Mouse (Mus musculus): Measurements from ENCODE around the gene Cdk17.

The Cdk17 gene

DNA sequence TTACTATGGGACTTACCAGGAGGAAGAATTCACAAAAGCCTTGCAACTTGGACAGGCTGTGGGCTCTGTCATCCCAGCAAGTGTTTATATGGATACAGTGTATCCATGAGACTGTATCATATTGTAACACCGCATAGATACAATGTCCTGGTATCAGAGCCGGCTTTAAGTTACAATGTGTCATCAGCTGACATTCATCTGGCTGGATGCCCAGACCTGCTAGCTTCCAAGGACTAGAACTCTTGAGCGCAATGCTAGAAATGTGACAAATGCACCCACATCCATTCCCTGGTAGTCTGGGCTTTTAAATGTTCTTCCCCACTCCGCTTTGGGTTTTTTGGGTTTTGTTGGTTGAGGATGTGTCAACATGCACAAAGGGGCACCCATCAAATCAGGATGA lies 127.7 kb downstream of the Cdk17 start:
- in situ Hi-C loops (cut with MboI): no loop called here

GRCm38 (mm10) chr10:93289404-93289803 lies 128.7 kb downstream of the Cdk17 start:
- in situ Hi-C loops (cut with MboI): no loop called here

DNA sequence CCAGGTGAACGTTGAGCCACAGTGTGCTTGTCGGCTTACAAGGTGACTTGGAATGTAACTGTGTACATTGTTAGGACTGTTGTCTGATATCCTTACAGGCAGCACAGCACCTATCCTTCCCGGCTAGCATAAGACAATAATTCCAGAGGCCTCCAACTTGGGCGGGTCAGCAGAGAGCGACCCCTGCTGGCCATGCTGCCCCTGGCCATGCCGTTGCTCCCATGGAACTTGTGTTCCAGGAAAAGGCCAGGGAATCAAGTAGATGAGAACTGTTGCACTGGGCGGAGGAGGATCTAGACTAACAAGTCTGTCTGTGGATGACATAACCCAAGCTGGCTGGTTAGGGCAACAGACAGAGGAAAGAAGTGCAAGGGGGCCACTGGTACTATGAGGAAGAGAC lies 130.7 kb downstream of the Cdk17 start:
- in situ Hi-C loops (cut with MboI): no loop called here

DNA sequence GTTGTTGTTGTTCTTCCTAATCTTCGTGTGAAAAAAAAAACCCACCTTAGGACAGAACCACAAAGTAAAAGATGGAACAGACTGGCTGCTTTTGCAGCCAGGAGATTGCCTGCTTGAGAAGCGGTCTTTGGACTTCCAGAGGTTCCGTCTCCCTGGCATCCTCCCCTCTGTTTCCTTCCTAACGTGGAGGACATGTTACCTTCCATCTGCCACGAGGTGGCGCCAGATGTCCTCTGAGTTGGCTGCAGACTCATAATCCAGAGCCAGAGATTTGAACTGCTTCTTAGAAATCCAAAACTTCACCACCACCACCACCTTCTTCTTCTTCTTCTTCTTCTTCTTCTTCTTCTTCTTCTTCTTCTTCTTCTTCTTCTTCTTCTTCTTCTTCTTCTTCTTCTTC lies 131.2 kb downstream of the Cdk17 start:
- in situ Hi-C loops (cut with MboI): no loop called here

GRCm38 (mm10) chr10:93293621-93294020 lies 132.9 kb downstream of the Cdk17 start:
- in situ Hi-C loops (cut with MboI): no loop called here

DNA sequence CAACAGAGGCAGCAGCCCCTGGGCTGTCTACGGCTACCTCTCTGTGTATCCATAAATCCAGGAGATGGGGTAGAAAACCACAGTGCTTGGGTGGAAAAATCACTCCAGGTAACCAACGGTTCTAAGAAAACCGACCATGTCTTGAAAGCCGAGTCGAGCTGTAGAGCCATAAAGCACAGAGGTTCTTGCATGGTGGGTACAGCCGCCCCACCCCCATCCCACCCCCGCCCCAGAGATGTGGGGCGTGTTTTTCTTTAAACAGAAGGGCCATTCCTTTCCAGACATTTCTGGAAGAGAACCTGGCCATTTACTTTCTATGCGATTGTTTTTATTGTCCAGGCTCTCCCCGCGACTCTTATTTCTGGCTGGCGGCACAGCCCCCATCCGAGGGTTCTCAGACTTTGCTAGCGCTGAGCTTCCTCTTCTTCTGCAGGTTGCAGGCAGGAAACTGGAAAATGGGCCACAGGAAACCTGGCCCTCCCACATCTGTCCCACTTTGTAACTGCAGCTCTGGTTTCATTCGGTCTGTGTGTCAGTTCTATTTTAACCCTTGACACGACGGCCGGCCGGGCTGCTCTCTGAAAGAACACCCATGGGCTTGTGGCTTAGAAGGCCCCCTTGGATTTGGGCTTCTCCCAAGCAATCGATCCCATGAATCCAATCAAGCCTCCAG lies 134.0 kb downstream of the Cdk17 start:
- in situ Hi-C loops (cut with MboI): no loop called here

GRCm38 (mm10) chr10:93297774-93298173 lies 137.1 kb downstream of the Cdk17 start:
- in situ Hi-C loops (cut with MboI): no loop called here

- in situ Hi-C loops (cut with MboI): no loop called here
Measured at GRCm38 (mm10) chr10:93298208-93298607, 137.5 kb downstream of the Cdk17 start.

GRCm38 (mm10) chr10:93301831-93302230 lies 141.2 kb downstream of the Cdk17 start:
- in situ Hi-C loops (cut with MboI): no loop called here

DNA sequence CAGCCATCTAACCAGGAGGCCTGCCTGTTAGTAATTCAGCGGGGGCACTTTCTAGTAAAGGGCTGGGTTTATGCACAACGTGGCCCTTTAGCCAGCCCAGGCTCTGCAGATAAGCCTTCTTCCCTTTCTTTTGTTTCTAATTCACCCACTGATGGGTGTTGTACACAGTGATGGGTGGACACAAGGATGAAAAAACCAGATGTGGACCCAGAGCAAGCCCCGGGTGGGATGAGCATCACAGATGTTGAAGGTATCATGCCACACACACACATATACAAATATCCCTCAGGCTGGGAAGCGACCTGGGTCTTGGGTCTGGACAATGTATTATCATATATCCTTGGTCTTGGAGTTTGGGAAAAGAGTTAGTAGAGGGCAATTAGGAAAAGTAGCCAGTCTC lies 142.6 kb downstream of the Cdk17 start:
- in situ Hi-C loops (cut with MboI): no loop called here

GRCm38 (mm10) chr10:93305946-93306345 lies 145.3 kb downstream of the Cdk17 start:
- in situ Hi-C loops (cut with MboI): no loop called here

DNA sequence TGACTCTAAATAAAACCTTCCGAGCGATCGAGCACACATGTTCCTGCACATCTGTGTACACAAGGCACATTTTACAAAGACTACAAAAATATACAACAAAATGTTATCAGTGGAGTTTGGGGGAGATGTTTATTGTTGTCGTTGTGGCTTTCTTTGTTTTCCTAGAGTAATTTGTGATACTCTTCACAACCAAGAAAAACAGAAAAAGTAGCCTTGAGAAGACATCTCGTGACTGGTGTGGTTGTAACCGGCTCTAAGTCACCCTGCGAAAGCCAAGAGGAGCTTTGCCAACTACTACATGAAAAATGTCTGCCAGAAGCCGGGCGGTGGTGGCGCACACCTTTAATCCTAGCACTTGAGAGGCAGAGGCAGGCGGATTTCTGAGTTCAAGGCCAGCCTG lies 145.7 kb downstream of the Cdk17 start:
- in situ Hi-C loops (cut with MboI): no loop called here

GRCm38 (mm10) chr10:93309131-93309933 lies 148.7 kb downstream of the Cdk17 start:
- in situ Hi-C loops (cut with MboI): no loop called here

- in situ Hi-C loops (cut with MboI): no loop called here
Measured at GRCm38 (mm10) chr10:93309934-93310621, 149.4 kb downstream of the Cdk17 start.

DNA sequence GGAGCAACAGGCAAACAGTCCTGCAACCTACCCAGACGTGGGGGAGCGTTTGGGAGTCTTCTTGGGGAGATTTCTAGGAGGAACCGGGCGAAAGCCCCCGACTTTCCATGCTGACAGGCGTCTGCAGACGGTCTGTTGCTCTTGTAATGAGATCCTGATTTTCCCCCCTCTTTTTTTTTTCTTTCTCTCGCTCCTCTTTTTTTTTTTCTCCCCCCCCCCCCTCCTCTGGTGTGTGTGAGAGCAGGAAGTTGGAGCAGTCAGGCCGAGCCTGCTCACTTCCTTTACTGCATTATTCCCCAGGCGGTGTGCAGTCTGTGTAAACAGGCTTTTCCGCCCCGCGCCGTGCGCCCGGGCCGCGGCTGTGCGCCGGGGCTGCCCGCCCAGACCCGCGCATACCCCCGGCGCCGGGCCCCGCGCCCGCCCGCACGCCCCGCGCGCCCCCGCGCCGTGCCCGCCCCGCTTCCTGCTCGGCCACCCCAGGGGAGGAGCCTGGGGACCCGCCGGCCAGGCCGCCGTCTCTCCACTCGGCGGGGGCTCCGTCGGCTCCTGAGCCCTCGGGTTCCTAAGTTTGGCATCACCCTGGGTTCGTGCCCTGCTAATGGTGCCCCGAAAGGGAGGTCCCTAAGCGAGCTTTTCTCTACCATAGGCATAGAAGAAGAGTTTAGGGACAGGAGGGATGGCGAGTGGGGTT lies 150.2 kb downstream of the Cdk17 start, which contains the start of gene Elk3:
Elk3 (minus strand) TSS at position 415 of the 691 bp plus-strand sequence.
- in situ Hi-C loops (cut with MboI): no loop called here

DNA sequence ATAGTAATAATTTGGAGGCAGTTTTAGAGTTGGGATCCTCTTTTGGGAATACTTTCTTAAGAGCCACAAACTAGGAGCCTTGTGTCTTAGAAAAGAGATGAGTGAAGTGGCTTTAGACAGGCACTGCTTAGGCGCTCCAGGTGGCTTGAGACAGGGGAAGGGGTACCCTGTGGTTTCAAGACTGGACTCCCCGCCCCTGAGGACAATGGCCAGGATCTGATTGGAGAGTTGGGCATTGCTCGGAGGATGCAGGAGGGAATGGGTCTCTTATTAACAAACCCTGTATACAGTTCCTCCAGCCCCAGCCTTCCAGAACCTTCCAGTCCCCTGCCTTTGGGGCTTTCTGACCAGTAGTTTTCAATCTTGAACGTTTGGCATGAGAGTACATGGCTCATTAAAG lies 150.9 kb downstream of the Cdk17 start:
- in situ Hi-C loops (cut with MboI): no loop called here

Data from mature B cell (primary cell).